Mouse (Mus musculus): ENCODE measurements at regions not wholly inside any gene's neighbourhood (a gene's known extent, or its start where the extent isn't known, plus 50 kb on each side); places are given as distances from the start of the nearest gene placed in this dataset.

DNA sequence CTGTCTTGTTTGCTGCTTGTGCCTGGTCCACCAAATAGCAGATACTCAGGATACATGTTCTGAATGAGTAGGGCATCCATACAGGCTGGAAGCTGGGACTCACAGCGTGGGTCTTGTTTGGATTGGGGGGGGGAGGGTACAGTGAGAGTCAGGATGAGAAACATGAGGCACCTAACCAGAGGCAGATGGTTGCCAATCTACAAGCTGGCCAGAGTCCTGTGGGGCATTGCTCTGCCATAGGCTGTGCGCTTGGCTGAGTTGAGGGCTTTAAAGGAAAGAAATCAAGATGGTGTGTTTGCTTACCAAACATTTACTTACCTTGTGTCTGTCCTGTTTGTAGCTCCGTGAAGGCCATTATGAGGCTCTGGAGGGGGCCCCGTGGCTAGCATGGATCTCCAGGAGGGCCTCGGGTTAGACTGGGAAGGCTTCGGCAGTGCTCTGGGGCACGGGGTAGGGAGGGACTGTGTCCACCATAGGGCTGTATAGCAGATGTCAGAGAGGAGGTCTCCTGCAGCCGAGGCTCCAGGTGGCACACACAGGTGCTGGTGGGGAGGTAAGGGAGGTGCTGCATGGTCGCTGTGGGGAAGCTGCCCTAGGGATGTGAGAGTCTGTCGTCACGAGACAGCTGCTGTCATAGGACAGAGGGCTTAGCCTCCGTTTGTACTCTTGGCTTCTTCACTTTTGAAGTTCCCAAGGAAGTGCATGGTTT, 70.7 kb upstream of the Id2 start:
- H3K27ac ChIP-seq = no peak overlapping the region
- WGBS = 53% methylated on average over 12 of the region's 12 CpGs
- H3K9ac ChIP-seq = no peak overlapping the region
- no peak overlapping the region for H3K4me2 ChIP-seq
- H3K9me3 ChIP-seq = no peaks in the 10 kb centered on the region
- H3K4me1 ChIP-seq = peaks cover 5% of the 10 kb centered on the region; the same call in 1 of the 2 replicates
- no peaks in the 10 kb centered on the region for H3K27me3 ChIP-seq (replicated peaks)
- no peak for ATAC-seq (ENCODE audit: insufficient read depth, low FRiP score, low read depth)
- H3K4me3 ChIP-seq (replicated peaks) = no peak overlapping the region
- no peaks in the 10 kb centered on the region for H3K36me3 ChIP-seq

DNA sequence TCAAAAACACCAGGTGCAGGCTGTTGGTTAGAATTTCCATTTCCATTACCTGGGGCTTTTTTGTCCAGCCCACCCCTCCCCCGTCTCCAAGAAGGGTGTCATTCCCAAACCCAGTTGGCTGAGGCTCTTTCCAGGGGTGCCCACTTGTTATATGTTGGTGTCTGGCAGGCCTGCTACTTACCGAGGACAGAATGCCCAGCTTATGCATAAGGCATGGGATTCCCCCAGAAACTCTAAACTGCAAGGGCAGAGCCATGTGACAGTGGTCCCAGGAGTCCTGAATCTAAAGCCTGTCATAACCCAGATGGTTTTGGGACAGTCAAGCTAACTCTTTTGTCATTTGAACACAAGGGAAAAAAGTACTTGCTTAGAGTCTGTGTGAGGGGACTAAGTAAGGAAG, 69.6 kb upstream of the Id2 start:
- Histone ChIP-seq H3K9me3 (no peaks in the 10 kb centered on the region), H3K27ac (no peak overlapping the region), H3K36me3 (no peaks in the 10 kb centered on the region), H3K4me1 (peaks cover 5% of the 10 kb centered on the region; the same call in 1 of the 2 replicates), H3K27me3 (replicated peaks) (no peaks in the 10 kb centered on the region), H3K4me3 (replicated peaks) (no peak overlapping the region), H3K9ac (no peak overlapping the region), H3K4me2 (no peak overlapping the region)
- no peak for ATAC-seq (ENCODE audit: insufficient read depth, low FRiP score, low read depth)
- 82% methylated on average over 2 of the region's 2 CpGs for WGBS

DNA sequence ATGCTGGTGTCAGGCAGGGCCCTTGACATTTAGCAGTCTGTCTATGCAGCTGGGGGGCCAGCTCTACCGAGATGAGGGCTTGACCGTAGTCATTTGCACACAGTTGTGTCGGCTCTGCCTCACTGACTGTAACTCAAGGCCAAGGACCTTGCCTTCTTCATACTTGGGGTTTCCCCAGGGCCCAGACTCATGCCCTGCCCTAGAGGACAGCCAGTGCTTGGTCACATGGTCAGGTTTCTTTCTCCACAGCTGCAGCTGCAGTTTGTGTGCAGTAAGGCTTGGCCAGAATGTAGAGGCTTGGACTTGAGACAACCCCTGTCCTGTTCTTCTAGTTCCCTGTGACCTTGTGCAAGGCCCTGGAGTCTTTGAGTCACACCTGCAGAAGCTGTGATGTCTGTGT, 68.7 kb upstream of the Id2 start:
- H3K4me1 ChIP-seq = peaks cover 5% of the 10 kb centered on the region; the same call in 1 of the 2 replicates
- H3K4me2 ChIP-seq = no peak overlapping the region
- no peaks in the 10 kb centered on the region for H3K27me3 ChIP-seq (replicated peaks)
- no peak overlapping the region for H3K27ac ChIP-seq
- H3K4me3 ChIP-seq (replicated peaks) = no peak overlapping the region
- ATAC-seq (ENCODE audit: insufficient read depth, low FRiP score, low read depth) = peak; percentile 47; the same call in 1 of the 2 replicates
- H3K9ac ChIP-seq = no peak overlapping the region
- no peaks in the 10 kb centered on the region for H3K9me3 ChIP-seq
- WGBS = 72% methylated on average over 3 of the region's 3 CpGs
- no peaks in the 10 kb centered on the region for H3K36me3 ChIP-seq

DNA sequence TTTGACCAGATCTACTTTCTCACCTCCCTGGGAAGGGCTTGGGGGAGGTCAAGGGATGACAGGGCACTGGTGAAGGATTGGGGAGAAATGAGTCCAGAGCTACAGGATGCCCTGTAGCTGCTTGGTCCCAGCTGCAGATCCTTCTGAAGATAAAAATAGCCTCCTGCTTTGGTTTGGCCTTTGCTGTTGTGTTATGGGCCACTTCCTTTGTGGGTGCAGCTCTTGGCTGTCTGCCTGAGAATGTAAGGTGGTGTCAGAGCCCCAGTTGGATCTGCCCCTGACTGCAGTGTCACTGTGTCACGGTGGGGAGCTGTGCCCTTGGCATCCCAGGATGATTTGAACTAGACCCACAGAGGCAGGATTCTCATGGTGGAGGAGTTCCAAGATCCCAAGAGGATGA, 67.8 kb upstream of the Id2 start:
- 63% methylated on average over 1 of the region's 1 CpGs for WGBS
- Histone ChIP-seq H3K27me3 (replicated peaks) (no peaks in the 10 kb centered on the region), H3K9me3 (no peaks in the 10 kb centered on the region), H3K4me3 (replicated peaks) (no peak overlapping the region), H3K9ac (no peak overlapping the region), H3K4me1 (peaks cover 5% of the 10 kb centered on the region; the same call in 1 of the 2 replicates), H3K4me2 (no peak overlapping the region), H3K36me3 (no peaks in the 10 kb centered on the region), H3K27ac (no peak overlapping the region)
- ATAC-seq (ENCODE audit: insufficient read depth, low FRiP score, low read depth) = no peak

DNA sequence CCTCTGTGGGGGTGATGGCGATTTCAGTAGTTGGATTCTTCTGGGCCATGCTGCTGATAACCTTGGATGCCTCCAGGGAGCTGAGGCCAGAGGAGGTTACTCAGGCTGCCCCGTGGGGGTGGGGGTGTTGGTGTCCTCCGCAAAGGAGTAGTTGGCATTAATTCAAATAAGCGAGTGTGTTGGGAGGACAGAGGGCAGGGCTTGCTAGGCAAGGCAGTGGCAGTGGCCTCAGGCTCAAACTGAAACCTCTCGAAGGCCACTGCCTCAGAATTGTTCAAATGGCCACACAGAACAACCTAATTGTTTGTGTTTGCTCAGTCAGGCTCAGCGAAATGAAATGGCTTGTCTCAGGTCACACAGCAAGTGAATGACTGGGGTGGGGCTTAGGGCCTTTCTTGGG, 66.6 kb upstream of the Id2 start:
- Histone ChIP-seq H3K27ac (no peak overlapping the region), H3K9ac (no peak overlapping the region), H3K4me1 (peaks cover 5% of the 10 kb centered on the region; the same call in 1 of the 2 replicates), H3K9me3 (no peaks in the 10 kb centered on the region), H3K27me3 (replicated peaks) (no peaks in the 10 kb centered on the region), H3K36me3 (no peaks in the 10 kb centered on the region), H3K4me2 (no peak overlapping the region), H3K4me3 (replicated peaks) (no peak overlapping the region)
- WGBS = 31% methylated on average over 6 of the region's 6 CpGs
- no peak for ATAC-seq (ENCODE audit: insufficient read depth, low FRiP score, low read depth)

DNA sequence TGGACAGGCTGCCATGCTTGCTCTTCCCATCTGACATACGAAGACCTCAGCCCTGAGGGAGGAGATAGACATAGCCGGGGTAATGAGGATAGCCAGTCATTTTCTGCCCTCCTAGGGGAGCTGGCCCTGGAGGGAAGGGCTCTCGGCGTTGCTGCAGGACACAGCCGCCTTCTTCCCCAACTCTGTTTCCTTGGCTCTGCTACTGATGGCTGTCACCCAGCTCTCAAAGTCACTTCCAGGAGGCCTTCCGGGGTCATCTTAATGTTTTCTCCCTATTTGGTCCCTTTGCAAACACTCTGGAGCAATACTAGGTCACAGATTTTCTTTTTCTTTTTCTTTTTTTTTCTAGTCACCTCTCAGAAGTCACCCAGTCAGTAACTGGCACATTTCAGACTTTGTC, 65.9 kb upstream of the Id2 start:
- WGBS = 74% methylated on average over 6 of the region's 6 CpGs
- no peak overlapping the region for H3K4me2 ChIP-seq

DNA sequence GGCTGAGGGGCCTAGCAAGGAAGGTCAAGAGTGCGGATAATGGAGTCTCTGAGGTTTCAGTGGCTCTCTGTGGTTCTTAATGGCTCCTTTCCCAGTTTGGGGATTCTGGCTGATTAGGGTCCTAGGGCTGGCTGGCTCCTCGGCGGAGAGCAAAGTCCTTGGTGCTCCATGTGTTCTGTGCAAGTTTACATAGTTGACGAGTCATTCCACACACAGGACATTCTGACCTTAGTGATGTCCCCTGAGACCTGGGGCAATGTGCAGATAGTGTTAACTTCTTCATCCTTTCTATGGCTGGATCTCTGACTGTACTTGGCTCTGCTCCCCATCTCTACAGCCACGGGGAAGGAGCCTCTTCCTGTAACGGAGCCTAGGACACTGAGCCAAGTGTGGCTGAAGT, 65.0 kb upstream of the Id2 start:
- Histone ChIP-seq H3K4me3 (replicated peaks) (no peak overlapping the region), H3K9me3 (no peaks in the 10 kb centered on the region), H3K27ac (no peak overlapping the region), H3K9ac (no peak overlapping the region), H3K27me3 (replicated peaks) (no peaks in the 10 kb centered on the region), H3K36me3 (no peaks in the 10 kb centered on the region), H3K4me1 (peaks cover 5% of the 10 kb centered on the region; the same call in 1 of the 2 replicates), H3K4me2 (no peak overlapping the region)
- 75% methylated on average over 6 of the region's 6 CpGs for WGBS
- no peak for ATAC-seq (ENCODE audit: insufficient read depth, low FRiP score, low read depth)

More for the DNA sequence above, 65.9 kb upstream of the Id2 start:
- no peak for ATAC-seq (ENCODE audit: insufficient read depth, low FRiP score, low read depth)
- Histone ChIP-seq H3K36me3 (no peaks in the 10 kb centered on the region), H3K4me3 (replicated peaks) (no peak overlapping the region), H3K27ac (no peak overlapping the region), H3K9ac (no peak overlapping the region), H3K27me3 (replicated peaks) (no peaks in the 10 kb centered on the region), H3K4me1 (peaks cover 5% of the 10 kb centered on the region; the same call in 1 of the 2 replicates), H3K9me3 (no peaks in the 10 kb centered on the region)

DNA sequence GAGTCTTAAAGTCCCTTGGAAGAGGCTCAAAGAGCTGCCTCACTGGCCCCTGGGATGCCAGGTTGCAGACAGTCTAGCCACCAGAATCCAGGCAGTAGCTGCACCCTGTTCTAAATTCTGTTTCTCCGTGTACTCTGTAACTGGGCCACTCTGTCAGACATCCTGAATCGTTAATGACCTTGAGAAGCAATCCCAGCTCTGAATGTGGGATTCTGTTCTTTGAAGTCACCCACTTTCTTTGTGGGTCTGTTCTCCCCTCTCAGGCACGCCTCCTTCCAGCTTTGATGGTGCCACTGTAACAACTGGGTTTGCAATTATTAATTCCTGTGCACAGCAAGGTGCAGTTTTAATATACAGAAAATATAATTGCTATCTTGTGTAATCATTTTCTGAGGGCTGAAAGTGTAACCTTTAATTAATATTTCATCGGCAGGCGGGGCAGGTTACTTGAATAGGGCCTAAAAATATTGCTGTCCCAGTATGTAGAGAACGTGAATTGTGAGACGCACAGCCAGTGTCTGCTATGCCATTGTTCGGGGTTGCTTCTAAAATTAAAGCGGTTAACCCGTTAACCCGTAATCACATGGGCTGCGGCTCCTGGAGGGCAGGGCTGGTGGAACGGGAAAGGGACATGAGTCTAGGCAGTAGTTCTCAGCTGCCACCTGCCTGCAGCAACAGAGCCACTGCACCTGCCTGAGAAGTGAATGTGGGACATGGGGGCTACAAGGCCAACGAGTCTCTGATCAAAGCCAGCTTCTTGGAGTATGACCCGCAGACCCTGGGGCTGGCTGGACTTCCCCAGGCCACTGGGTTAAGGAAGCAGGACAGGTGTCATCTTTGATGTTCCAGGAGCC, 64.3 kb upstream of the Id2 start:
- Histone ChIP-seq H3K36me3 (no peaks in the 10 kb centered on the region), H3K4me2 (no peak overlapping the region), H3K9ac (no peak overlapping the region), H3K27me3 (replicated peaks) (no peaks in the 10 kb centered on the region), H3K4me1 (peaks cover 5% of the 10 kb centered on the region; the same call in 1 of the 2 replicates), H3K4me3 (replicated peaks) (no peak overlapping the region), H3K9me3 (no peaks in the 10 kb centered on the region), H3K27ac (no peak overlapping the region)
- 75% methylated on average over 15 of the region's 15 CpGs for WGBS
- no peak for ATAC-seq (ENCODE audit: insufficient read depth, low FRiP score, low read depth)

DNA sequence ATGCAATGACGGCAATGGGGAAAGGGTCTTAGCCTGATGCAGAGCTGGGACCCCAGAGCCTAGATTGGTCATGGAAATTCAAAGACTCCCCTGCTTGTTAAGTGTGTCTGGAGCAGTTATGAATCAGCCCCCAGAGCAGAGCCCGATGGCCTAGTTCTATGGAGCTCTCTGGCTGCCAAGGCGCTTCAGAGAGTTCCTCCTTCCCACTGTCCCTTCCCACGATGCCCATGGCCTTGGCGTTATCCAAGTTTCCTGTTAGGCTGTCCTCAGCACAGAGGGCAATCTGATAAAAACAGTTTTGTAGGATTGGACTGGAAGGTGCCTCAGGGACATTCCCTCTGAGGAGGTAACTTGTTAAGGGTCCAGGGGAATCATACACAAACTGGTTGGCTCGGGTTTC, 62.2 kb upstream of the Id2 start:
- H3K4me3 ChIP-seq (replicated peaks) = no peak overlapping the region
- WGBS = 89% methylated on average over 6 of the region's 6 CpGs
- H3K36me3 ChIP-seq = no peaks in the 10 kb centered on the region
- H3K9ac ChIP-seq = no peak overlapping the region
- H3K9me3 ChIP-seq = no peaks in the 10 kb centered on the region
- H3K27ac ChIP-seq = no peak overlapping the region
- H3K27me3 ChIP-seq (replicated peaks) = no peaks in the 10 kb centered on the region
- ATAC-seq (ENCODE audit: insufficient read depth, low FRiP score, low read depth) = no peak
- H3K4me1 ChIP-seq = peaks cover 5% of the 10 kb centered on the region; the same call in 1 of the 2 replicates
- no peak overlapping the region for H3K4me2 ChIP-seq

DNA sequence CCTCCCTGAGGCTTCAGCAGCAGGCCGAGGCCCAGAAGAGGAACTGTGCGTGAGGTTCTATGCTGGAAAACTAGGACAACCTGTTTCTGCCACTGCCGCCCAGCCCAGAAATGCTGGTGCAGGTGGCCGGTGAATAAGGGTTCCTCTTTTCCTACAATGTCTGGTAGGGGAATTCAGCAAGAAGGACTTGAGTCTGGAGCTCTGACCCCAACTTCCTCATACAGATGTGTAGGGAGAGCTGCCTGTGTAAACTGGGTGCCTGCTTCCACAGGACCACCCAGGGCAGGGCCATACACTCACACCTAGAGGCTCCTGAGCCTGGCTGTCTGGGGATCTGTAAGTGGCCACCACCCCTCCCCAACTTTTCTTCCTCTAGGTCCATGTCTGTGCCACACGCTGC, 60.3 kb upstream of the Id2 start:
- H3K36me3 ChIP-seq = no peaks in the 10 kb centered on the region
- no peaks in the 10 kb centered on the region for H3K4me1 ChIP-seq
- H3K9ac ChIP-seq = no peak overlapping the region
- ATAC-seq (ENCODE audit: insufficient read depth, low FRiP score, low read depth) = no peak
- H3K9me3 ChIP-seq = no peaks in the 10 kb centered on the region
- H3K4me3 ChIP-seq (replicated peaks) = no peak overlapping the region
- H3K27ac ChIP-seq = no peak overlapping the region
- H3K27me3 ChIP-seq (replicated peaks) = no peaks in the 10 kb centered on the region
- no peak overlapping the region for H3K4me2 ChIP-seq
- WGBS = 65% methylated on average over 5 of the region's 5 CpGs

DNA sequence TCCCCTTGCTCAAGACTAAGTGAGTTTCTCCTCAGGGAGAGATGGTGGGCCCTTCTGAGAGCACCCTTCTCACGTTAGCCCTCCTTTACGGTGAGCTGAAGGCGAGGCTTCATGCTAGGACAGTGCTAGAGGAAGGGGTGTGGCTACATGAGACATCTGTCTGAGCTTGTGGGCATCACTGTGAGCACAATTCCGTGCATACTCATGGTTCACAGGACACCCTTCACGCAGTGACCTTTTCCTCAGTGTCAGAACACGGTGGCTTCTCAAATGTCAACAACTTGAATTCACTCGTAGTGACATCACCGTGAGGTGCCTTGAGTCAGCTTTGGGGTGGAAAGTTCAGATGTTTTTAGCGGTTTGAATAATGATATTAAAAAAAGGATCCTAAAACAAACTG, 58.5 kb upstream of the Id2 start:
- no peaks in the 10 kb centered on the region for H3K9me3 ChIP-seq
- H3K4me2 ChIP-seq = no peak overlapping the region
- H3K27me3 ChIP-seq (replicated peaks) = no peaks in the 10 kb centered on the region
- no peaks in the 10 kb centered on the region for H3K4me1 ChIP-seq
- no peak overlapping the region for H3K4me3 ChIP-seq (replicated peaks)
- no peaks in the 10 kb centered on the region for H3K36me3 ChIP-seq
- WGBS = 41% methylated on average over 9 of the region's 9 CpGs
- no peak overlapping the region for H3K9ac ChIP-seq
- no peak for ATAC-seq (ENCODE audit: insufficient read depth, low FRiP score, low read depth)
- H3K27ac ChIP-seq = no peak overlapping the region

DNA sequence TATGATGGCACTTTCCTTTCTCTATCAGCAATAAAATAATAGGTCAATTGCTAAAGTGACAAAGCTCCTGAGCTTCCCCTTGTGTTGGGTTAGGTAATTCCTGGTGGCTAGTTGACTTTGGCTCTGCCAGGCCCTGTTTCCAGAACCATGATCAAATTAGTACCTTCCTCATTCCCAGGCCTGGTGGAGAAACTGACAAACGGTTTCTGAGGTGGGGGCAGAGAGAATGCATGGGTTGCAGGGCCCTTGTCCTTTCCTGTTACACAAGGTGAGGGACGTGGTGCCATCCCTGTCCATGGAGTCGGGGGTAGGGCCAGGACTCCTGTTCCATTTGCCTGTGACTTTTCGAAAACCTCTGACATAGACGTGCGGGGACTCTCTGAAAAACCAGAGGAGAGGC, 51.2 kb upstream of the Id2 start:
- peaks cover 2% of the 10 kb centered on the region; the same call in 1 of the 2 replicates for H3K4me1 ChIP-seq
- no peak overlapping the region for H3K4me3 ChIP-seq (replicated peaks)
- H3K4me2 ChIP-seq = no peak overlapping the region
- no peak overlapping the region for H3K27ac ChIP-seq
- H3K9me3 ChIP-seq = no peaks in the 10 kb centered on the region
- no peaks in the 10 kb centered on the region for H3K36me3 ChIP-seq
- no peaks in the 10 kb centered on the region for H3K27me3 ChIP-seq (replicated peaks)
- WGBS = 84% methylated on average over 6 of the region's 6 CpGs
- ATAC-seq (ENCODE audit: insufficient read depth, low FRiP score, low read depth) = no peak
- H3K9ac ChIP-seq = no peak overlapping the region
